Mouse (Mus musculus) olfactory bulb, adult 2 months (tissue): ENCODE data around the gene Tm4sf4.

ENCODE experiments used
- CTCF ChIP-seq: fragments of 200-500 bp; IDR thresholded peaks from 2 replicates; pipeline ENCODE4 v1.5.1; 2012; ENCODE audit warnings: low read depth, mild to moderate bottlenecking, low read length, moderate library complexity; ENCODE audit not compliant: insufficient read depth
- POLR2A ChIP-seq: fragments of 200-500 bp; IDR thresholded peaks from 2 replicates; pipeline ENCODE4 v1.6.1; 2012; ENCODE audit warnings: mild to moderate bottlenecking, low read depth, low read length, moderate library complexity; ENCODE audit not compliant: insufficient read depth

GRCm38 (mm10) chr3:57472407-57472806 is 47.3 kb downstream of the Tm4sf4 start:
- TF ChIP-seq CTCF (no peak), POLR2A (no peak)
